Mouse (Mus musculus) thymus, adult 2 months (tissue): ENCODE data around the gene Lrrc71. TPM values are rescaled to one million over a fixed set of nuclear protein-coding genes. Genes with fewer than 3 reads are reported as not detected.

ENCODE experiments used
- DNase-seq: peaks from one replicate; pipeline ENCODE4 v3.0.0; 2021
- H3K27ac ChIP-seq: fragments of 200-500 bp; 2 replicates; pipeline ENCODE4 v1.5.1; 2012; ENCODE audit warnings: low read length, control low read depth; ENCODE audit not compliant: control insufficient read depth, insufficient read depth
- H3K27me3 ChIP-seq: fragments of 200-500 bp; 2 replicates; pipeline ENCODE4 v1.6.1; 2012; ENCODE audit warnings: mild to moderate bottlenecking, low read length, moderate library complexity, mixed read lengths; ENCODE audit not compliant: control insufficient read depth, insufficient read depth
- H3K36me3 ChIP-seq: fragments of 200-500 bp; 2 replicates; pipeline ENCODE4 v1.6.1; 2012; ENCODE audit warnings: mild to moderate bottlenecking, low read length, moderate library complexity; ENCODE audit not compliant: control insufficient read depth, insufficient read depth
- H3K4me1 ChIP-seq: fragments of 200-500 bp; replicated peaks from 2 replicates; pipeline ENCODE4 v1.6.1; 2012; ENCODE audit warnings: low read length; ENCODE audit not compliant: control insufficient read depth, insufficient read depth
- H3K4me3 ChIP-seq: fragments of 200-500 bp; 2 replicates; pipeline ENCODE4 v1.5.1; 2012; ENCODE audit warnings: mild to moderate bottlenecking, low read length, control low read depth, moderate library complexity; ENCODE audit not compliant: control insufficient read depth, insufficient read depth
- CTCF ChIP-seq: fragments of 200-500 bp; IDR thresholded peaks from 2 replicates; pipeline ENCODE4 v1.5.1; 2012; ENCODE audit warnings: mild to moderate bottlenecking, control low read depth, low read length, moderate library complexity, borderline replicate concordance; ENCODE audit not compliant: control insufficient read depth, poor library complexity, insufficient read depth; ENCODE audit errors: extremely low read depth
- POLR2A ChIP-seq: fragments of 200-500 bp; IDR thresholded peaks from 2 replicates; pipeline ENCODE4 v1.6.1; 2012; ENCODE audit warnings: mild to moderate bottlenecking, low read length, control low read depth, moderate library complexity; ENCODE audit not compliant: control insufficient read depth, poor library complexity, insufficient read depth; ENCODE audit errors: extremely low read depth
- WGBS: fragments of 180-500 bp; shearing (Covaris S2); methylation state at CpG from one replicate; pipeline ENCODE4 v1.1.7; 2018; 5-methylcytosine and 5-hydroxymethylcytosine counted together
- polyA plus RNA-seq: library from polyadenylated mRNA; depleted of rRNA; stranded (reverse); fragments of >200 nt; gene quantifications from 2 replicates; pipeline ENCODE4 v1.2.3, GENCODE M21; 2012

Gene Lrrc71
- polyA plus RNA-seq, 1 experiment: 0.39 TPM

DNA sequence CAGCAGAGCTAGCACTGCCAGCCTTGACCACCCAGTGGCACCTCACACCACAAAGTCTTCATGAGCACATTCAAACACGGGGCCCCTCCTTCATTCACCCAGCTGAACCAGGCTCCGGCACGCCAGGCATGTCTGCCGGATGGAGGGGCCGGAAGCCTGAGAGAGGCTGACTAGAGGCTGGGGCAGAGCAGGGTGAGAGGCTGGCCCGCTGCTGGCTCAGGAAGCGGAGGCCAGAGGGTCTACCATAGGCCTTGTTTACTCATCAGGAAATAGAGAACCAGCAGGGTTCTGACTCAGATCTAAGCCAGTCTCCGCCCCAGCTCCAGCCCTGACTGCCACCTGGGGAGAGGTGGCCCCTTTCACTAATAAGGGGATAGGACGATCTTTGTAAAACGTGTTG lies 16.7 kb upstream of the Lrrc71 start:
- peak; percentile 77 for DNase-seq
- H3K27me3 ChIP-seq: no peaks in the 10 kb centered on the region; the same call in 1 of the 2 replicates
- no peaks in the 10 kb centered on the region for H3K36me3 ChIP-seq
- 10% methylated on average over 10 of the region's 10 CpGs for whole genome bisulfite sequencing
- H3K4me1 ChIP-seq: peaks cover 25% of the 10 kb centered on the region
- H3K27ac ChIP-seq: peak overlapping the region; percentile 35; the same call in 1 of the 2 replicates
- H3K4me3 ChIP-seq: no peak overlapping the region
- no peak for TF ChIP-seq POLR2A
- 0 out of 2 replicates have a peak, but pooled peaks have one; percentile 34 for TF ChIP-seq CTCF

DNA sequence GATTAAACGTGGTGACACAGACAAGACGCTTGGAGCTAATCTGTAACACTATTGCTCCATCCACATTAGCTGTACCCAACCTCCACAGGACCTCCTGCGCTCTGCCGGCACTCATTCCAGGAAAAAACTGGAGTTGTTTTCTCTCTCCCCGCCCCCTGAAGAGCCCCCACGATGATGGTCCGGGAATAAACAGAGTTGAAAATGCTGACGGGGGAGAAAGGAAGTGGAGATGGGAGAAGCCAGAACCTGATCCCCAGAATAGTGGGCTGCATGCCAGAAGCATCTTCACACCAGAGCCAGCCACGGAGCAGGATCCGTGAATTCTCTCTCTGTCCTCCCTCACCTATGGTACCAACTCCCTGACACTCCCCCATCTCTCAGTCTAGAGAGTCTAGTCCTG lies 16.1 kb upstream of the Lrrc71 start:
- no peak for DNase-seq
- Histone ChIP-seq H3K4me1 (peaks cover 25% of the 10 kb centered on the region), H3K27ac (peak overlapping the region; percentile 28; the same call in 1 of the 2 replicates), H3K27me3 (no peaks in the 10 kb centered on the region; the same call in 1 of the 2 replicates), H3K4me3 (no peak overlapping the region), H3K36me3 (no peaks in the 10 kb centered on the region)
- TF ChIP-seq CTCF: no peak
- TF ChIP-seq POLR2A: no peak
- 36% methylated on average over 10 of the region's 10 CpGs for WGBS

DNA sequence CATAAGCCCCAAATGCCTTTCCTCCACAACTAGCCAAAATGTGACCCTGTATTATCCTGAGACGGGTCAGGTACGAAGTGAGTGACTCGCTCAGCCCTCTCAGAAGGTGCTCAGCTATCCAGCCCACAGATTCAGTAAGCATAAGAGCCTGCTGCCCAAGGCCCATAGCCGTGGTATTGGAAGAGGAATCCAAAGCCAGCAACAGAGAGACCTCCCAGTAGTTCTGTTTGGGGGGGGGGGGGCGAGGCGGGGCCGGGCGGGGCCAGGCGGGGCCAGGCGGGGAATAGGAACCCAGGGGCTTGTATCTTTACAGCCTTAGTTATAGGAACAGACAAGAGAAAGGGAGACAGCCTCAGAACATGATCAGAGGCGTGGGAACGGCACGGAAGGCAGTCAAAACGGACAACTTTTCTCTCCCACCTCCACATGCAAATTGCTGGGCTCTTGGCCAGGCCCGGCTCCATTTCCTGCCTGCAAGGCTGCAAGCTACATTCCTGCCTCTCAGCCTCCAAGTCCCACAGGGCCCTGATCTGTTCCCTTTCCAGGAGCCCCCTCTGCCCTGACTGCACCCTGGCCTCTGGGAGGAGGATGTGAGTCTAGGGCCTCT lies 15.4 kb upstream of the Lrrc71 start:
- Histone ChIP-seq H3K4me3 (no peak overlapping the region), H3K27ac (no peak overlapping the region), H3K4me1 (peaks cover 21% of the 10 kb centered on the region), H3K27me3 (no peaks in the 10 kb centered on the region; the same call in 1 of the 2 replicates), H3K36me3 (no peaks in the 10 kb centered on the region)
- TF ChIP-seq CTCF (no peak), POLR2A (no peak)
- peak; percentile 22 for DNase-seq
- WGBS: 29% methylated on average over 15 of the region's 15 CpGs

DNA sequence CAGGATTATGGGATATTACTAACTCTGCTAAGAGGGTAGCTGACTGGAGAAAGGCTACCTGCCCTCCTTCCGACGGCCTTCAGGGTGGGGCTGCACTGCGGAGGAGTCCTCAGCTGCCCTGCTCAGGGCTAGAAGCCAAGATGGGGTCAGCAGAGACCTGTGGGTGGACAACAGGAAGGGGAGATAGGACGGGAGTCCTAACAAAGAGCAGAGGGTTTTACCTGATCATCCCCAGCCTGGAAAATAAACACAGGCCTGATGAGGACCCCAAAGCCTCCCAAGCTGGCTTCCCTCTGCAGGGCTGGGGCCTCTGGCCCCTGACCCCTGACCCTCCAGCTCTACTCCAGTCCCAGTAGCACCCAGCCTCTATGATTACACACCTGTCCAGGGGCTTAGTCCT lies 14.8 kb upstream of the Lrrc71 start:
- Histone ChIP-seq H3K27me3 (no peaks in the 10 kb centered on the region; the same call in 1 of the 2 replicates), H3K27ac (no peak overlapping the region), H3K36me3 (no peaks in the 10 kb centered on the region), H3K4me1 (peaks cover 18% of the 10 kb centered on the region), H3K4me3 (no peak overlapping the region)
- no peak for TF ChIP-seq CTCF
- no peak for TF ChIP-seq POLR2A
- 95% methylated on average over 4 of the region's 4 CpGs for WGBS
- DNase-seq: no peak

DNA sequence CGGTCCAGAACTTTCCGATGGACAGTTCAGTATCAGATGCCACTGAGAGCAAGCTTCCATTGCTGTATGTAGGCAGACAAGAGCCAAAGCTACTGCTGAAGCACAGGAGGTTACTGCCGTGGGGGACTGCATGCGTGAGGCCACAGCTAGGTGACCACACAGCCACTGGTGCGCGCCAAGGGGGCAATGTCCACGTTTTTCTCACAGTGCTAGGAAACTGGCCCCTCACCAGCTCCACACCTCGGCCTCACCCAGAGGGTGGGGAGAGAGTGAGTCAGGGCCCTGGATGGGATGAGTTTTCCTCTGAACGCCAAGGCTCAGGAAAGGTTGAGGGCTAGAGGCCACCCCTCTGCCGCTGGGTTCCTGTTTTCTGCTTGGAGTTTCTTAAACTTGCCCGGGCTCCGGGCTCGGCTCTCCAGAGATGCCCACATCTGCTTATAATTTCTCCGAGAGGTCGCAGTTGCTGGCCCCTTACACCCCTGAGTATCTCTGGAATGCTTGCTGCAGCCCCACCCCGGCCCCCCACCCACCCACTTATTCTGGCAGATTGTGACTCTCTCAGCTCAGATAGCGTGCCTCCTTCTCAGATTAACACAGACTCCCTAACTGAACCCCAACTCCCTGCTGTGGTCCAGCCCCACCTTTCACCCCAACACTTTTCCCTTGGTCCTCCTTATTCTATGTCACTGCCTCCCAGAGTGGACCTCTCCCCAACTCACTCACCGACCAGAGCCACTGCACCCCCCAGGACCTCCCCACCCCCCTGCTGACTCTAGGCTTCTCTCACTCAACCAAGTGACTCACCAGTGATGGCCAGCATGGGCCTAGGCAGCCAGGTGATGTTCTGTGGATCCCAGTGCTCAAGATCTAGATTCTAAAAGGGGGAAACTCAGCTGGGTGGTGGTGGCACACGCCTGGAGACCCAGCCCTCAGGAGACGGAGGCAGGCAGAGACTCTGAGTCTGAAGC lies 13.3 kb upstream of the Lrrc71 start:
- Histone ChIP-seq H3K4me3 (no peak overlapping the region), H3K27me3 (no peaks in the 10 kb centered on the region), H3K4me1 (peaks cover 16% of the 10 kb centered on the region), H3K36me3 (no peaks in the 10 kb centered on the region), H3K27ac (no peak overlapping the region)
- 85% methylated on average over 20 of the region's 20 CpGs for WGBS
- no peak for DNase-seq
- TF ChIP-seq CTCF (no peak), POLR2A (no peak)

DNA sequence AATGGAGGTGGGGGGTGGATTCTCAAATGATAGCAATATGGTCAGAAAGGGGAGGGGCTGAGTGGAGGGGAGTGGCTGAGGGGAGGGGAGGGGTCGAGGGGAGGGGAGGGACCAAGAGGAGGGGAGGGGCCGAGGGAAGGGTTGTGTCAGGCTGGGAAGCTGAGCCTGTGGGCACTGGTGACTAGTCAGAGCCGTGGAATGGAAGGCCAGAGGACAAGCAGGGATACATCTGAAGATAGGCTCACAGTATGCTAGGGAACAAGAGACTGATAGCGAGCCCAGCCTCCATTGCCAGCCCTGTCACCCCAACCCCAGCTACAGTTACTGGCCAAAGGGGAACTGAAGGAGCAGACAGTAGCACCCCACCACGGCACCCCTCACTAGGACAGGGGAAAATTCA lies 10.2 kb upstream of the Lrrc71 start:
- no peaks in the 10 kb centered on the region for H3K27me3 ChIP-seq
- H3K36me3 ChIP-seq: no peaks in the 10 kb centered on the region
- H3K4me1 ChIP-seq: no peaks in the 10 kb centered on the region
- H3K27ac ChIP-seq: no peak overlapping the region
- TF ChIP-seq CTCF: no peak
- TF ChIP-seq POLR2A: no peak
- WGBS: 69% methylated on average over 5 of the region's 5 CpGs
- H3K4me3 ChIP-seq: no peak overlapping the region
- DNase-seq: no peak

DNA sequence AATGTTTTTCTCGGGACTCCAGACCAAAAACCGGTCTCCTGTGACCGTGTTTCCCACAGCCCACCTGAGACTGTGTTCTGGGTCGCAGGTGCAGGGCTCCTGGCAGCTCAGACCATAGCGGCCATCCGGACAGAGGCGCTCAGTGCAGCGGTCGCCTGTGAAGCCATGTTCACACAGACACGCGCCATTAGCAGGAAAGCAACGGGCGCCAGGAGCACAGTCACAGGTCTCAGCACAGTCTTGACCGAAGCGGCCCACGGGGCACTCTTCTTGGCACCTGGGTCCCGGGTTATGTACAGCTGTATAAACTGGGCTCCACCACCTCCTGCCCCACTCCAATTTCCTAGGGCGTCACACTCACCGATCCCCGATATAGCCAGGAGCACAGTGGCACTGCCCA lies 8.1 kb upstream of the Lrrc71 start:
- no peak for TF ChIP-seq POLR2A
- 92% methylated on average over 20 of the region's 20 CpGs for WGBS
- H3K36me3 ChIP-seq: no peaks in the 10 kb centered on the region
- H3K4me1 ChIP-seq: no peaks in the 10 kb centered on the region
- no peaks in the 10 kb centered on the region for H3K27me3 ChIP-seq
- DNase-seq: no peak
- H3K4me3 ChIP-seq: no peak overlapping the region
- H3K27ac ChIP-seq: no peak overlapping the region
